Mouse (Mus musculus): ENCODE data around the gene Zfr2. TPM values are rescaled to one million over a fixed set of nuclear protein-coding genes. Genes with fewer than 3 reads are reported as not detected.

Gene Zfr2
- polyA plus RNA-seq, 1 experiment: 11.6 TPM

DNA sequence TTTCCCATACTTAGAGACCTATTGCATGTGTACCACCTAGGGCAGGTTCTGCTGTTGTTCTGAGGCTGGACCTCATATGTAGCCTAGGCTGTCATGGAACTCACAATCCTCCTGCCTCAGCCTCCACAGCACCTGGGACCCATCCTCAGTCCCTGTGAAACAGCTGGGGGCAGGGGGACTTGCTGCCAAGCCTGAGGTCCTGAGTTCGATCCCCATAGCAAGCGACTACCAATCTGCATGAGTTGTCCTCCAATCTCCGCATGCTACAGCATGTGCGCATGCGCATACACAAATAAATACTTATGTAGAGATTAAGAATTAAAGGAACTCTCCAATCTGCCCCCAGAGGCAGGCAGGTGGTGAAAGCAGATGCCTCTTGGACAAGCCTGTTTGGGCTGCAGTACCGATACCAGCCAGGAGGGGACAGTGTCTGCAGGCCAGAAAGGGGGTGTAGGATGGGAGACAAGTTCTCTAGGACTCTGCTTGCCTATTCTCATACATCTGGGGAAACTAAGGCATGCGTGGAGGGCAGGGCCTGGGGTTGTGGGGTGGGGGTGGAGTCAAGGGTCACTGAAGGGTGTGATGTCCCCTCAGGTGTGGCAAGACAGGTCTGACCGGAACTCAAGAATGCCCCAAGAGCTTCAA lies 54.7 kb downstream of the Zfr2 start:
- no peak overlapping the region for H3K4me3 ChIP-seq (ENCODE audit: control insufficient read depth, low read depth, low read length)
- no peaks in the 10 kb centered on the region for H3K36me3 ChIP-seq (ENCODE audit: control insufficient read depth, insufficient read depth, low read length)
- no peaks in the 10 kb centered on the region for H3K27me3 ChIP-seq (ENCODE audit: control insufficient read depth, insufficient read depth, low read length)
- TF ChIP-seq CTCF (IDR thresholded peaks at IDR 0.05; ENCODE audit: control insufficient read depth, insufficient read depth, insufficient replicate concordance, low read depth, low read length) (peak; percentile 95), POLR2A (IDR thresholded peaks at IDR 0.05; ENCODE audit: control insufficient read depth, low read depth, low read length) (no peak)
- H3K27ac ChIP-seq (ENCODE audit: control insufficient read depth, insufficient read depth, low read depth, low read length): no peak overlapping the region
- peaks cover 20% of the 10 kb centered on the region for H3K4me1 ChIP-seq (ENCODE audit: control insufficient read depth, insufficient read depth, low read length)

- no peak overlapping the region for H3K27ac ChIP-seq (ENCODE audit: control insufficient read depth, insufficient read depth, low read depth, low read length)
- H3K4me1 ChIP-seq (ENCODE audit: control insufficient read depth, insufficient read depth, low read length): peaks cover 25% of the 10 kb centered on the region
- H3K27me3 ChIP-seq (ENCODE audit: control insufficient read depth, insufficient read depth, low read length): no peaks in the 10 kb centered on the region
- H3K36me3 ChIP-seq (ENCODE audit: control insufficient read depth, insufficient read depth, low read length): no peaks in the 10 kb centered on the region
- TF ChIP-seq CTCF (IDR thresholded peaks at IDR 0.05; ENCODE audit: control insufficient read depth, insufficient read depth, insufficient replicate concordance, low read depth, low read length): peak; percentile 51; the same call in 1 of the 2 replicates
- TF ChIP-seq POLR2A (IDR thresholded peaks at IDR 0.05; ENCODE audit: control insufficient read depth, low read depth, low read length): no peak
- H3K4me3 ChIP-seq (ENCODE audit: control insufficient read depth, low read depth, low read length): no peak overlapping the region
These were observed 55.6 kb downstream of the Zfr2 start for GRCm38 (mm10) chr10:81288601-81289000.

GRCm38 (mm10) chr10:81289278-81289677 lies 56.3 kb downstream of the Zfr2 start:
- no peaks in the 10 kb centered on the region for H3K36me3 ChIP-seq (ENCODE audit: control insufficient read depth, insufficient read depth, low read length)
- H3K27ac ChIP-seq (ENCODE audit: control insufficient read depth, insufficient read depth, low read depth, low read length): no peak overlapping the region
- H3K4me3 ChIP-seq (ENCODE audit: control insufficient read depth, low read depth, low read length): no peak overlapping the region
- no peak for TF ChIP-seq POLR2A (IDR thresholded peaks at IDR 0.05; ENCODE audit: control insufficient read depth, low read depth, low read length)
- peak; percentile 88 for TF ChIP-seq CTCF (IDR thresholded peaks at IDR 0.05; ENCODE audit: control insufficient read depth, insufficient read depth, insufficient replicate concordance, low read depth, low read length)
- peaks cover 31% of the 10 kb centered on the region for H3K4me1 ChIP-seq (ENCODE audit: control insufficient read depth, insufficient read depth, low read length)
- no peaks in the 10 kb centered on the region for H3K27me3 ChIP-seq (ENCODE audit: control insufficient read depth, insufficient read depth, low read length)

DNA sequence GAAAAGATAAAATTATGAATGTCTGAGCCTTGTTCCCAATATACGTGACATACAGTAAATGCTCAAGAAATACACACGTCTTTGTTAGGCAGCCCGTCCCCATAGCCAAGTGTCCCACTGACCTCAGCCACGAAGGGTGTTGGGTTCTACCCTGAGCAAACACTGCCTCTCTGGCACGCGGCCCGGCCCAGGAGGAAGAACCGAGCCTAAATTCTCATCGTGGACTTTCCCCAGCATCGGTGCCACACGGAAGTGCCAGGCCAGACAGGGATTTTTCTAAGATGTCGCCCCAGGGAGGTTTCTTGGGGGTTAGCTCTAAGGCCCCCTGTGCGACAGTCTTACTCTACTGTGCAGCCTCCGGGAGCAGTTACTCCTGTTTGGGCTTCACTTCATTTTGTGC lies 56.9 kb downstream of the Zfr2 start:
- Histone ChIP-seq H3K36me3 (ENCODE audit: control insufficient read depth, insufficient read depth, low read length) (no peaks in the 10 kb centered on the region), H3K27ac (ENCODE audit: control insufficient read depth, insufficient read depth, low read depth, low read length) (no peak overlapping the region), H3K4me3 (ENCODE audit: control insufficient read depth, low read depth, low read length) (no peak overlapping the region), H3K27me3 (ENCODE audit: control insufficient read depth, insufficient read depth, low read length) (no peaks in the 10 kb centered on the region), H3K4me1 (ENCODE audit: control insufficient read depth, insufficient read depth, low read length) (peaks cover 32% of the 10 kb centered on the region)
- TF ChIP-seq CTCF (IDR thresholded peaks at IDR 0.05; ENCODE audit: control insufficient read depth, insufficient read depth, insufficient replicate concordance, low read depth, low read length) (no peak), POLR2A (IDR thresholded peaks at IDR 0.05; ENCODE audit: control insufficient read depth, low read depth, low read length) (no peak)

DNA sequence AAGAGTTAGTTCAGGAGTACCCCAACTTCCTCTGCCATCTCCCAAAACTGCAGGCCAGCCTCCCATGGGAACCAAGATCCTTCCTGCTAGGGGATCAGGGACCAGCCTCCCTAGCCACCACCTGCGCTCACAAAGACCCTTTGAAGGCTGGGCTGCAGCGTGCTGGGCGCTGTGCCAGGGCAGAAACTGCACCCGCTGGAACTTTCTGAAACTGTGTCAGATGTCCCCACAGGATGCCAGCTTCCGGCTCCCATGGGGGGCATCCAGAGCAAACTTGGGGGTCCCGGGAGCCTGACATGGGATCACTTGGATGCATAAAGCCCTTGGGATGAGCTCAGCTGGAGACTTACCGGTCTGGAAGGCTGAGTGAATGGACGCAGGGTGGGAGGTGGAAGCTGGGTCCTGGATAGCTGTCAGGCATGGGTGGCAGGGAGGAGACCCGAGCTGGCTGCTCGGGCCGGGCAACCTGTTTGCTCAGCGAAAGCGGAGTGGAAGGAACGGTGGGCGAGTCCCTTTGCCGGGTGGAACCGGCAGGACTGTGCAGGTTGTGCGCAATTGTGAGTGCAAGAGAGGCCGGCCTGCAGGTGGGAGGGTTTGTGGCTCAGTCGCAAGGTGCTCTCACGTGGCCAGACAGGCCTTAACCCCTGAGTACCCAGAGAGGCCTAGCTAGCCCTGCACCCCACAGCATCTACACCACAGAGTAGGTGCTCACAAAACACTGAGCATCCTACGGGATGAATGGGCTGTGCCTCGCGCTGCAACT lies 57.9 kb downstream of the Zfr2 start:
- Histone ChIP-seq H3K27ac (ENCODE audit: control insufficient read depth, insufficient read depth, low read depth, low read length) (no peak overlapping the region), H3K27me3 (ENCODE audit: control insufficient read depth, insufficient read depth, low read length) (no peaks in the 10 kb centered on the region), H3K36me3 (ENCODE audit: control insufficient read depth, insufficient read depth, low read length) (no peaks in the 10 kb centered on the region), H3K4me1 (ENCODE audit: control insufficient read depth, insufficient read depth, low read length) (peaks cover 22% of the 10 kb centered on the region), H3K4me3 (ENCODE audit: control insufficient read depth, low read depth, low read length) (no peak overlapping the region)
- TF ChIP-seq CTCF (IDR thresholded peaks at IDR 0.05; ENCODE audit: control insufficient read depth, insufficient read depth, insufficient replicate concordance, low read depth, low read length) (no peak), POLR2A (IDR thresholded peaks at IDR 0.05; ENCODE audit: control insufficient read depth, low read depth, low read length) (no peak)

DNA sequence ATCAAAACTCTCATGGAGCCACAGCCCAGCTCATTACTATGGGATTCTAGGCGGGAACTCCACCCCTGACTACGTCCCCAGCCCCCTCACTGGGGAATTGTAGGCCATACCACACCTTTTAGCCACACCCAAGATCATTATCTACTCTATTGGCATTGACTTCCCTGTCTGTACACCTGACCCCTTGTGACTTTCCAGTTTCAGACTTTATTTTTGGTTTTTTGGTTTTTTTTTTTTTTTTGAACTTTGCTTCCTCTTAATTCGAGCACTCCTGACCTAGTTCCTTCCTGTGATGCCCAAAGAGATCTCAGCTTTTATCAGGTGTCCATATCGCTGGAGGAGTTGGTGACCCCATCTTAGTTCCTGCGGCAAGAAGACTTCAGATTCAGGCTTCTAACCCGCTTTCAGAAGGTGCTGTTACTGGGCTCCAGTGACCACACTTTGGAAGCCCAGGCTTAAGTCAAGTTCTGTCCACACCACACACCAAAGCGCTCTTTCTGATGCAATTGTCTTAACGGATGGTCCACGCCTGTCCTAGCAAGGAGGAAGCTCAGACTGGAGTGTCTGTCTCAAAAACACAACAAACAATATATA lies 58.7 kb downstream of the Zfr2 start, which contains the start of gene Tjp3:
Tjp3 (minus strand) TSS at position 71 of the 594 bp plus-strand sequence.
- peaks cover 16% of the 10 kb centered on the region for H3K4me1 ChIP-seq (ENCODE audit: control insufficient read depth, insufficient read depth, low read length)

More for the DNA sequence above, 58.7 kb downstream of the Zfr2 start, which contains the start of gene Tjp3:
- no peak for TF ChIP-seq POLR2A (IDR thresholded peaks at IDR 0.05; ENCODE audit: control insufficient read depth, low read depth, low read length)
- TF ChIP-seq CTCF (IDR thresholded peaks at IDR 0.05; ENCODE audit: control insufficient read depth, insufficient read depth, insufficient replicate concordance, low read depth, low read length): no peak
- H3K36me3 ChIP-seq (ENCODE audit: control insufficient read depth, insufficient read depth, low read length): no peaks in the 10 kb centered on the region
- no peak within 1 kb of the TSS for H3K27ac ChIP-seq (ENCODE audit: control insufficient read depth, insufficient read depth, low read depth, low read length)
- H3K27me3 ChIP-seq (ENCODE audit: control insufficient read depth, insufficient read depth, low read length): no peaks in the 10 kb centered on the region
- peak within 1 kb of the TSS; percentile 90; the same call in 1 of the 2 replicates for H3K4me3 ChIP-seq (ENCODE audit: control insufficient read depth, low read depth, low read length)

All from testis, adult 2 months (tissue).